Mouse (Mus musculus): ENCODE data around the gene Ptgs1.

GRCm38 (mm10) chr2:36223436-36223835 lies 6.8 kb upstream of the Ptgs1 start:
- TF ChIP-seq CTCF (IDR thresholded peaks at IDR 0.05; ENCODE audit: low read depth) (no peak), EP300 (optimal IDR thresholded peaks at IDR 0.05) (no peak)

All from stomach, postnatal 0 days (tissue).